Mouse (Mus musculus) hindbrain, embryonic 11.5 days (tissue): ENCODE measurements at regions not wholly inside any gene's neighbourhood (a gene's known extent, or its start where the extent isn't known, plus 50 kb on each side); places are given as distances from the start of the nearest gene placed in this dataset.

Experiments used
- ATAC-seq: fragments of 200-750 bp; cut with Nextera tagmentation; 2 replicates; pipeline ENCODE4 v1.8.0; 2017; ENCODE audit warnings: mild to moderate bottlenecking, moderate TSS enrichment, moderate library complexity; ENCODE audit not compliant: low FRiP score
- DNase-seq: peaks from one replicate; pipeline ENCODE4 v3.0.0-alpha.2; 2015; ENCODE audit warnings: low spot score
- H3K27ac ChIP-seq: fragments of 300-500 bp; sonication (generic); 2 replicates; pipeline ENCODE4 v1.5.1; 2014; ENCODE audit warnings: mild to moderate bottlenecking, low read depth, low read length
- H3K27me3 ChIP-seq: fragments of 300-500 bp; sonication (generic); 2 replicates; pipeline ENCODE4 v1.6.1; 2014; ENCODE audit warnings: mild to moderate bottlenecking, low read length, moderate library complexity, mixed read lengths; ENCODE audit not compliant: control insufficient read depth, insufficient read depth
- H3K36me3 ChIP-seq: fragments of 300-500 bp; sonication (generic); 2 replicates; pipeline ENCODE4 v1.6.1; 2014; ENCODE audit warnings: mild to moderate bottlenecking, low read length, moderate library complexity, mixed read lengths; ENCODE audit not compliant: control insufficient read depth, insufficient read depth
- H3K4me1 ChIP-seq: fragments of 300-500 bp; sonication (generic); replicated peaks from 2 replicates; pipeline ENCODE4 v1.6.1; 2014; ENCODE audit warnings: low read length, mixed read lengths; ENCODE audit not compliant: control insufficient read depth, insufficient read depth
- H3K4me2 ChIP-seq: fragments of 300-500 bp; sonication (generic); replicated peaks from 2 replicates; pipeline ENCODE4 v1.6.1; 2014; ENCODE audit warnings: mild to moderate bottlenecking, low read depth, low read length
- H3K4me3 ChIP-seq: fragments of 300-500 bp; sonication (generic); 2 replicates; pipeline ENCODE4 v1.5.1; 2014; ENCODE audit warnings: low read depth, low read length
- H3K9ac ChIP-seq: fragments of 300-500 bp; sonication (generic); 2 replicates; pipeline ENCODE4 v1.6.1; 2014; ENCODE audit warnings: low read depth, low read length
- H3K9me3 ChIP-seq: fragments of 300-500 bp; sonication (generic); 2 replicates; pipeline ENCODE4 v1.6.1; 2016; ENCODE audit warnings: low read length; ENCODE audit not compliant: control insufficient read depth
- WGBS: fragments of 180-500 bp; shearing (Covaris S2); extraction: QIAGEN DNeasy Blood & Tissue Kit; methylation state at CpG from one replicate; pipeline ENCODE4 v1.1.7; 2014; 5-methylcytosine and 5-hydroxymethylcytosine counted together

DNA sequence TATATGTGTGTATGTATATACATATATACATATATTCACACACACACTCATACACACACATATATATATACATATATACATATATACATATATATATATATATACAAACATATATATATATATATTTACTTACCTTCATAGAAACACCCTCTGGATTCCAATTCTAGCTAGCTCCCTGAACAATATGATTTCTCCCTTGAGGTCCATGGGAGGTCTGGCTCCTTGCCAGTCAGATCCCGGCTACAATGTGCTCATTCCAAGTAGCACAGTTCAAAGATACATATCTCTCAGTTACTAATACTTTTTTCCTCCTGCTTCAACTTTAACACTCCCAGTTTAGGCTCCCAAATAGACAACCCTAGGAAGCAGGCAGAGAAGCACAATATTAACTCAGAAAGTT lies 624.8 kb upstream of the Gm19410 start:
- Histone ChIP-seq H3K4me2 (no peak overlapping the region), H3K4me1 (no peaks in the 10 kb centered on the region), H3K9ac (no peak overlapping the region), H3K36me3 (no peaks in the 10 kb centered on the region), H3K27me3 (no peaks in the 10 kb centered on the region), H3K27ac (no peak overlapping the region), H3K9me3 (no peaks in the 10 kb centered on the region), H3K4me3 (no peak overlapping the region)
- 96% methylated on average over 1 of the region's 1 CpGs for WGBS
- DNase-seq: no peak
- ATAC-seq: no peak

DNA sequence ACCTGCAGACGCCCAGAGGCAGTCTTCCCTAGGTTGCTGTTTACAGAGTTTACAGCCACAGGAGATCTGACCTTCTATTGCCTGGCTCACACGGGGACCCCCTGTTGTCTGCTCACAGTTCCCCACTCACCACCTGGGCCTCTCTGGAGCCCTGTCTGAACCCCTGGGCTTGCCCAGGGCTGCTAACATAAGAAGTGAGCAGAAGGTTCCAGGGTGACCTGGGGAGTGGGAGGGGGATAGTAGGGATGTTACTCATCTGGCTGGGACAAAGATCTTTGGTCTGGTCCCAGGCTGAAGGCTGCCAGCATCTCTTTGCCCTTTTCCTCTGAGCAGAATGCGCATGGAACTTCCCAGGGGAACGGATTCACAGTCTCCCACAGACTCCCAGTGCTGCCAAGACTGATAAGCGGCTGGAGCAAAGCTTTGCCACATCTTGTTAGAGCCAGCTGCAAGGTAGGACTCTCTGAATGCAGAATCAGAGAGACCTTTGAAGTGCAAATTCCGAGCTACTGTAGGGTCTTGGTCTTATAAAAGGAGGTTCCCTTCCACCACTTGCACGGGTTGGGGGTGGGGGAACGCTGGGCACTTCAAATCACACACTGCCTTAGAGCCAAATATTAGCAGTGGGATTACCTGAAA lies 622.5 kb upstream of the Gm19410 start:
- no peaks in the 10 kb centered on the region for H3K4me1 ChIP-seq
- H3K4me3 ChIP-seq: no peak overlapping the region
- no peaks in the 10 kb centered on the region for H3K9me3 ChIP-seq
- no peaks in the 10 kb centered on the region for H3K27me3 ChIP-seq
- H3K9ac ChIP-seq: no peak overlapping the region
- no peak overlapping the region for H3K4me2 ChIP-seq
- DNase-seq: no peak
- ATAC-seq: no peak
- H3K36me3 ChIP-seq: no peaks in the 10 kb centered on the region
- H3K27ac ChIP-seq: no peak overlapping the region
- 28% methylated on average over 8 of the region's 8 CpGs for WGBS

DNA sequence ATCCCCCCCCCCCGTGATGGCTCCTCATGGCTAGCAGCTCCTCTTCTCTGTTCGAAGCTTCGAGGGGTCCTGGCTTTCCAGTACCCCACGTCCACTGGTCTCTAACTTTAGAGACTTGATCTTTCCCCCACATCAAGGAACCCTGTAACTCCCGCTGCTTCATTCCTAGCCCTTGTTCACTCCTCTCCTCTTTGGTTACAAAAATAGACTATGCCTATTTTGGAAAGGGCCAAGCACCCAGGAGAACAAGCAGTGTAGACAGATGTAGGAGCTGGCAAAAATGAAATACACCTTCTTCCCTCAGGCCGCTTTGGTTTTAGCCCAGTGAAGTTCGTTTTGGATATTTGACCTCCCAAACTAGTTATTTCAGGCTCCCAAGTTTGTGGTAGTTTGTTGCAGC lies 621.9 kb upstream of the Gm19410 start:
- no peaks in the 10 kb centered on the region for H3K4me1 ChIP-seq
- no peaks in the 10 kb centered on the region for H3K9me3 ChIP-seq
- no peak for ATAC-seq
- no peaks in the 10 kb centered on the region for H3K36me3 ChIP-seq
- H3K4me2 ChIP-seq: no peak overlapping the region
- 53% methylated on average over 7 of the region's 7 CpGs for WGBS
- H3K27ac ChIP-seq: no peak overlapping the region
- H3K9ac ChIP-seq: no peak overlapping the region
- no peak for DNase-seq
- H3K27me3 ChIP-seq: no peaks in the 10 kb centered on the region
- no peak overlapping the region for H3K4me3 ChIP-seq

DNA sequence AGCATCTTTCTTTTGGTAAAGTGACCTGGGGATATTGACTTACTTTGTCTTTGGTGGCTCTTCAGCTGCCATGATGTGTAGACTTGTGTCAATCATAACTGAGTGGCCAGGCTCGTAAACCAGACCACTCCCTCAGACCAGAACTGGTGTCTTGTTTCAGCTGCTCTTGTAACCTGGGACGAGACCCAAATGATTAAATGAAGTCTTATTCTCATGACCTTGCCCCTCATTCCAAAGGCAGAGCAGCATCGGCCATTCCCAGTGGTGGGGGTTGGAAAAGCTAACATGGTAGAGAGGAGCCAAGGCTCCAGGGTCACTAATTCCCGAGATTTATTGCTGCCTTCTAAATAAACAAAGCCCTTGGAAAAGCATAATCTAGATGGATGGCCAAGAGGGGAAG lies 621.2 kb upstream of the Gm19410 start:
- no peak for ATAC-seq

DNA sequence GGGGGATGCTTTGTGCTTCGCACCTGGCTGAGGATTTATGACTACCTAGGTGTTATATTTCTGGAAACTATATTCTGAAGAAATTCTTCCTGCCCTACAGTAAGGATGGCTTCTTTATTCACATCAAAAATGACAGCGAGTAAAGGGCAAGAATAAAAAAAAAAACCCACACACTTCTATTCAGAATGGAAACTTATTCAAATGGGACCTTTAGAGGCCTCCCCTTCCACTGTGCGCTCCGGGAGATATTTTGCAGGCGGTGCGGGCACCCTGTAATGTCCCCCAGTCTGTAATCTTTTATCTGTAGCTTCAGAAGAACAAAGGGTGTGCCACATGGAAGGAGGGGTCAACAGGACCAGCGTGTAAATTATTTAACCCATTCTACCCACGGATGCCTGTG lies 618.1 kb upstream of the Gm19410 start:
- Histone ChIP-seq H3K36me3 (no peaks in the 10 kb centered on the region), H3K27ac (no peak overlapping the region), H3K9ac (no peak overlapping the region), H3K4me3 (no peak overlapping the region), H3K27me3 (no peaks in the 10 kb centered on the region), H3K4me1 (no peaks in the 10 kb centered on the region), H3K4me2 (no peak overlapping the region), H3K9me3 (no peaks in the 10 kb centered on the region)
- ATAC-seq (no peak), DNase-seq (no peak)
- WGBS: 86% methylated on average over 8 of the region's 8 CpGs

More for the DNA sequence above, 621.2 kb upstream of the Gm19410 start:
- Histone ChIP-seq H3K27me3 (no peaks in the 10 kb centered on the region), H3K4me2 (no peak overlapping the region), H3K4me3 (no peak overlapping the region), H3K9ac (no peak overlapping the region), H3K9me3 (no peaks in the 10 kb centered on the region), H3K4me1 (no peaks in the 10 kb centered on the region), H3K36me3 (no peaks in the 10 kb centered on the region), H3K27ac (no peak overlapping the region)
- no peak for DNase-seq
- 63% methylated on average over 4 of the region's 4 CpGs for WGBS

DNA sequence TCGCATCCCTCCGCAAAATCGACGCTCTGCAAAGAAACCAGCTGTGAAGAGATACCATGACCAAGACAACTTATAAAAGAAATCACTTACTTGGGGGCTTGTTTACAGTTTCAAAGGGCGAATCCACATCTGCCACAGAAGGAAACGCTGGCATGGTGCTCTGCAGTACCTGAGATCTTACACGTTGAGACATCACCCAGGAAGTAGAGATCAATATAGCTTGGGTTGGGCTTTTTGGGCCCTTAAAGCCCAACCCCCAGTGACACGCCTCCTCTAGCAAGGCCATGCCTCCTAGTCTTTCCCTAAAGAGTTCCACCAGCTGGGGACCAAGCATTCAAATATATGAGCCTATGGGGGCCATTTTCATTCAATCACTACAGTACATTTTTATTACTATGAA lies 617.6 kb upstream of the Gm19410 start:
- Histone ChIP-seq H3K36me3 (no peaks in the 10 kb centered on the region), H3K9ac (no peak overlapping the region), H3K4me3 (no peak overlapping the region), H3K4me1 (no peaks in the 10 kb centered on the region), H3K27me3 (no peaks in the 10 kb centered on the region), H3K9me3 (no peaks in the 10 kb centered on the region), H3K27ac (no peak overlapping the region), H3K4me2 (no peak overlapping the region)
- ATAC-seq (no peak), DNase-seq (no peak)
- WGBS: 89% methylated on average over 8 of the region's 8 CpGs

DNA sequence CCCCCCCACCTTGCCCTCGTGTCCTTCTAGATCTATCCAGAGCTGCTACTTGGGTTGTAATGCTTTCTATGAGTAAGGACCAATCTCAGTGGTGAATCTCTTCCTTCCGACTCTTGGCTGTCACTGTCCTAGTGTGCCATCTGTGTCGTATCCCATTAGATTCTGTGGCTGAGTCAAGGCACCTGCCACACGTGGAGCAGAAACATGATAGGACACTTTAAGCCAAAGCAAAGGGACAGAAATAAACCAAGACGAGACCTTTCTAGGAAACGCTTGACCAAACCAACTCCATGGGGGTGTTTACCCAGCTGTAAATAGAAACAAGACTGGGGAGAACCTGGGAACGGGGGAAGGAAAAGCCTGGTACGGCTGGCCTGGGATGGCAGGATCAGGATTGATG lies 613.0 kb upstream of the Gm19410 start:
- ATAC-seq (no peak), DNase-seq (no peak)
- Histone ChIP-seq H3K4me2 (no peak overlapping the region), H3K27ac (no peak overlapping the region), H3K9me3 (no peaks in the 10 kb centered on the region), H3K4me1 (no peaks in the 10 kb centered on the region), H3K27me3 (no peaks in the 10 kb centered on the region), H3K4me3 (no peak overlapping the region), H3K9ac (no peak overlapping the region), H3K36me3 (no peaks in the 10 kb centered on the region)
- 69% methylated on average over 7 of the region's 8 CpGs for WGBS

DNA sequence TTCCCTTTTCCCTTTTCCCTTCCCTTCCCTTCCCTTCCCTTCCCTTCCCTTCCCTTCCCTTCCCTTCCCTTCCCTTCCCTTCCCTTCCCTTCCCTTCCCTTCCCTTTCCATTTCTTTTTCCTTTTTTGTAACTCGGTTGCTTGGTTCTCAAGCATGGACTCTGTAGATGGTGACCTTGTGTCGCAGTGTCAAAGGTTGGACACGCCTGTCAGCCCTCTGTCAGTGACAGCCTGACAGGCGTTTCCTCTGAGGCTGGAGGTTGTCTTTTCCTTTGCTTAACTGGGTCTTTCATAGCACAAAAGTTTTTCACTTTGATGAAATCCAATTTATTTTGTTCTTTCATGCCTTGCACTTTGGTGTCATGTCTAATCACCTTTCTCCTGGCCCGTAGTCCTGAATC lies 609.3 kb upstream of the Gm19410 start:
- Histone ChIP-seq H3K27me3 (no peaks in the 10 kb centered on the region), H3K4me2 (no peak overlapping the region), H3K9ac (no peak overlapping the region), H3K4me1 (no peaks in the 10 kb centered on the region), H3K27ac (no peak overlapping the region), H3K36me3 (no peaks in the 10 kb centered on the region), H3K9me3 (no peaks in the 10 kb centered on the region), H3K4me3 (no peak overlapping the region)
- ATAC-seq: no peak
- 16% methylated on average over 5 of the region's 5 CpGs for WGBS
- DNase-seq: peak; percentile 27

DNA sequence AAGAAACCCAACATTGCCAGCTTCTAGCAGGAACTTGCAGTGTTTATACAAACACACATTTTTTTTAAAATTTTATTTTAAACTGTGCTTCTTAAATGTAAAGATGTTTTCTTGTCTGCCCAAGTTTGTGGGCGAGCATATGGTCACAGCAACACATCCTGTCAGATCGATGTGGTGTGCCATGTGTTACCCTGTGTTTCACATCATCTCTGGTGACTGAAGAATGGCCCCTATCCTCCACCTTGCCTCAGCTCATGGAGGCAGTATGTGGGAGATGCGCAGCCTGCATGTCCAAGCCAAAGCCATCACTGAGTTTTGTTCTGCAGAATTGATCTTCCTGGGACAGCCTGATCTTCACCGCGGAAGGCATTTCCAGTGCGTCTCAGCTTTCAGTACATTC lies 607.9 kb upstream of the Gm19410 start:
- no peaks in the 10 kb centered on the region for H3K4me1 ChIP-seq
- no peaks in the 10 kb centered on the region for H3K27me3 ChIP-seq
- no peak overlapping the region for H3K4me3 ChIP-seq
- H3K4me2 ChIP-seq: no peak overlapping the region
- no peaks in the 10 kb centered on the region for H3K36me3 ChIP-seq
- no peak overlapping the region for H3K27ac ChIP-seq
- DNase-seq (peak; percentile 4), ATAC-seq (no peak)
- no peak overlapping the region for H3K9ac ChIP-seq
- WGBS: 71% methylated on average over 6 of the region's 6 CpGs
- no peaks in the 10 kb centered on the region for H3K9me3 ChIP-seq
